Mouse (Mus musculus): ENCODE measurements around the gene Sesn3. TPM values are rescaled to one million over a fixed set of nuclear protein-coding genes. Genes with fewer than 3 reads are reported as not detected.
A peak's percentile ranks its signal among the peaks of the same experiment; 100 is the strongest.
"Not testable (repeated sequence)": the region's sequence is repeated elsewhere in the genome, so short reads cannot be mapped to it uniquely, and the experiment has no call there.

Gene Sesn3
- polyA plus RNA-seq, 1 experiment from 2014 or later = 6.0 TPM

GRCm38 (mm10) chr9:14342041-14342668, 67.3 kb downstream of the Sesn3 start:
- Histone ChIP-seq H3K27ac (ENCODE audit: low read length) (no peak overlapping the region), H3K4me3 (ENCODE audit: low read depth, low read length) (no peak overlapping the region), H3K4me1 (ENCODE audit: insufficient read depth, low read depth, low read length) (peaks cover 3% of the 10 kb centered on the region; the same call in 1 of the 2 replicates), H3K9me3 (ENCODE audit: low read length) (no peaks in the 10 kb centered on the region), H3K27me3 (replicated peaks; ENCODE audit: insufficient read depth, low read length) (no peaks in the 10 kb centered on the region), H3K36me3 (ENCODE audit: insufficient read depth, low read length) (no peaks in the 10 kb centered on the region), H3K4me2 (replicated peaks; ENCODE audit: low read depth, low read length) (no peak overlapping the region), H3K9ac (replicated peaks; ENCODE audit: low read depth) (no peak overlapping the region)
- WGBS = 57% methylated on average over 4 of the region's 4 CpGs
- TF ChIP-seq CTCF (IDR thresholded peaks at IDR 0.05) (peak; percentile 94), EP300 (IDR thresholded peaks at IDR 0.05) (no peak)
- ATAC-seq (peak; percentile 50; the same call in 1 of the 2 replicates), DNase-seq (ENCODE audit: low spot score) (peak; percentile 62)

DNA sequence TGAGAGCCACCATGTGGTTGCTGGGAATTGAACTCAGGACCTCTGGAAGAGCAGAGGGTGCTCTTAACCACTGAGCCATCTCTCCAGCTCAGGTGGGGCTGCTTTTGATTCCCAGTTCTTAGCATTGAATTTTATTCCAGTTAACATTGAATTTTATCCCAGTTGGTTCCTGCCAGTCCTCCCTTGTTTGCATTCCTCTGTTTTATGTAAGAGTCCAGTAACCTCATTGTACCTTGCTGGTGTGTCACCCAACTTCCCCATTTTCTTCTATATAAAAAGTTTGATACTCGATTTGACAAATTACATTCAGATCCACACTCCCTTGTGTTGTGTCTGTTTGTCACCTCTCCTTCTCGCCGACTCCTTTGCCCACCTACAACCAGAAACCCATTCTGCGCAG, 71.0 kb downstream of the Sesn3 start:
- not testable (repeated sequence) for H3K4me2 ChIP-seq (replicated peaks; ENCODE audit: low read depth, low read length); H3K4me1 ChIP-seq (ENCODE audit: insufficient read depth, low read depth, low read length); H3K36me3 ChIP-seq (ENCODE audit: insufficient read depth, low read length); H3K4me3 ChIP-seq (ENCODE audit: low read depth, low read length); H3K9me3 ChIP-seq (ENCODE audit: low read length); H3K27me3 ChIP-seq (replicated peaks; ENCODE audit: insufficient read depth, low read length); DNase-seq (ENCODE audit: low spot score); H3K9ac ChIP-seq (replicated peaks; ENCODE audit: low read depth); ATAC-seq; H3K27ac ChIP-seq (ENCODE audit: low read length)
- 88% methylated on average over 4 of the region's 4 CpGs for WGBS

- ATAC-seq (no peak), DNase-seq (ENCODE audit: low spot score) (peak; percentile 51)
- TF ChIP-seq EP300 (IDR thresholded peaks at IDR 0.05) (no peak), CTCF (IDR thresholded peaks at IDR 0.05) (peak; percentile 70)
- Histone ChIP-seq H3K4me1 (ENCODE audit: insufficient read depth, low read depth, low read length) (no peaks in the 10 kb centered on the region), H3K9ac (replicated peaks; ENCODE audit: low read depth) (no peak overlapping the region), H3K4me2 (replicated peaks; ENCODE audit: low read depth, low read length) (no peak overlapping the region), H3K9me3 (ENCODE audit: low read length) (no peaks in the 10 kb centered on the region), H3K36me3 (ENCODE audit: insufficient read depth, low read length) (no peaks in the 10 kb centered on the region), H3K4me3 (ENCODE audit: low read depth, low read length) (no peak overlapping the region), H3K27me3 (replicated peaks; ENCODE audit: insufficient read depth, low read length) (no peaks in the 10 kb centered on the region), H3K27ac (ENCODE audit: low read length) (no peak overlapping the region)
- 56% methylated on average over 4 of the region's 4 CpGs for WGBS
Observed at GRCm38 (mm10) chr9:14348416-14348815, 73.5 kb downstream of the Sesn3 start.

DNA sequence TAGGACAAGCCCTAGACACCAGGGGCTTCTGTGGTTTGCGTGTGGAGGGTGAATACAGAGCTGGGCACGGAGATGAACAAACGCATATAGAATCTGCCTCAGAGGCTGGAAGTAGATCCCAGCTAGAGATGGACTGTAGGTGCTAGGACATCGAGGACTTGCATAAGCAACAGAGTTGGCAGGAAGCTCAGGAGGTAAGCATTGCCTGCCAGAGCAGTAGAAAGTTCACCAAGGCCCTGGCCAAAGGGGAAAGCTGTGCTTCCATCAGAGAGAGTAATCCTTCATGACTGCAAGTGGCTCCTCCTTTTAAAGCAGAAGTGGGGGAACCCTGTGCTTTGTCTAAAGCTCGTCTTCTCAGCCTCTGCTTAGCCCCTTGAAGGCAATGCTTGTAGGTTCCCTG, 74.5 kb downstream of the Sesn3 start:
- no peak for TF ChIP-seq EP300 (IDR thresholded peaks at IDR 0.05)
- no peak overlapping the region for H3K27ac ChIP-seq (ENCODE audit: low read length)
- no peaks in the 10 kb centered on the region for H3K36me3 ChIP-seq (ENCODE audit: insufficient read depth, low read length)
- 68% methylated on average over 5 of the region's 5 CpGs for WGBS
- H3K9me3 ChIP-seq (ENCODE audit: low read length) = no peaks in the 10 kb centered on the region
- DNase-seq (ENCODE audit: low spot score) (no peak), ATAC-seq (no peak)
- no peak overlapping the region for H3K9ac ChIP-seq (replicated peaks; ENCODE audit: low read depth)
- H3K4me2 ChIP-seq (replicated peaks; ENCODE audit: low read depth, low read length) = no peak overlapping the region
- no peak overlapping the region for H3K4me3 ChIP-seq (ENCODE audit: low read depth, low read length)
- H3K4me1 ChIP-seq (ENCODE audit: insufficient read depth, low read depth, low read length) = no peaks in the 10 kb centered on the region
- no peaks in the 10 kb centered on the region for H3K27me3 ChIP-seq (replicated peaks; ENCODE audit: insufficient read depth, low read length)

GRCm38 (mm10) chr9:14350787-14351186, 75.9 kb downstream of the Sesn3 start:
- no peaks in the 10 kb centered on the region for H3K36me3 ChIP-seq (ENCODE audit: insufficient read depth, low read length)
- 65% methylated on average over 2 of the region's 2 CpGs for WGBS
- no peak; the same call in 1 of the 2 replicates for ATAC-seq

GRCm38 (mm10) chr9:14352337-14352736, 77.5 kb downstream of the Sesn3 start:
- no peak for TF ChIP-seq EP300 (IDR thresholded peaks at IDR 0.05)
- no peak for TF ChIP-seq CTCF (IDR thresholded peaks at IDR 0.05)
- DNase-seq (ENCODE audit: low spot score) (no peak), ATAC-seq (no peak)
- no peak overlapping the region for H3K9ac ChIP-seq (replicated peaks; ENCODE audit: low read depth)
- H3K4me3 ChIP-seq (ENCODE audit: low read depth, low read length) = no peak overlapping the region
- no peaks in the 10 kb centered on the region for H3K9me3 ChIP-seq (ENCODE audit: low read length)
- H3K27ac ChIP-seq (ENCODE audit: low read length) = no peak overlapping the region
- H3K36me3 ChIP-seq (ENCODE audit: insufficient read depth, low read length) = no peaks in the 10 kb centered on the region
- 77% methylated on average over 1 of the region's 1 CpGs for WGBS
- H3K27me3 ChIP-seq (replicated peaks; ENCODE audit: insufficient read depth, low read length) = no peaks in the 10 kb centered on the region
- H3K4me1 ChIP-seq (ENCODE audit: insufficient read depth, low read depth, low read length) = no peaks in the 10 kb centered on the region
- H3K4me2 ChIP-seq (replicated peaks; ENCODE audit: low read depth, low read length) = no peak overlapping the region

More at GRCm38 (mm10) chr9:14350787-14351186, 75.9 kb downstream of the Sesn3 start:
- H3K27ac ChIP-seq (ENCODE audit: low read length) = no peak overlapping the region
- H3K9me3 ChIP-seq (ENCODE audit: low read length) = no peaks in the 10 kb centered on the region
- H3K4me2 ChIP-seq (replicated peaks; ENCODE audit: low read depth, low read length) = no peak overlapping the region
- DNase-seq (ENCODE audit: low spot score) = no peak
- H3K4me1 ChIP-seq (ENCODE audit: insufficient read depth, low read depth, low read length) = no peaks in the 10 kb centered on the region
- TF ChIP-seq CTCF (IDR thresholded peaks at IDR 0.05) = no peak
- no peak overlapping the region for H3K9ac ChIP-seq (replicated peaks; ENCODE audit: low read depth)
- H3K4me3 ChIP-seq (ENCODE audit: low read depth, low read length) = no peak overlapping the region
- no peaks in the 10 kb centered on the region for H3K27me3 ChIP-seq (replicated peaks; ENCODE audit: insufficient read depth, low read length)

DNA sequence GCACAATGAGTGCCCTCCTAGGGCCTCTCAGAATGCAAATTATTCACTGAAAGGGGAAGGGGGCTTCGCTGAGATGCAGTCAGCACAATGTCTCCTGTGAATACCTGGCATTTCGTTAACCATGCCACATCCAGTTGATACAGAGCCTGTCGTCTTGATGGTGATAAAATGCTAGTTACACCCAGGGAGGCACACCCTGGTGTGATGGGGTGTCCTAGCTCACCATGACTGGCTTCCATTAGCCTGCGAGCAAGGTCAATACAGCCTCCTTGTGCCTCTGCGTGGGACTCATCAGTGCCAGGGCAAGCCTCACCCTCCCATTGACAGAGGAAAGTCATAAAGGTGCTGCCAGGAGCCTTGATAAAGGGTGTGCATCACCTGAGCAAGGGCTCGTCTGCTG, 80.0 kb downstream of the Sesn3 start:
- Histone ChIP-seq H3K4me3 (ENCODE audit: low read depth, low read length) (no peak overlapping the region), H3K9ac (replicated peaks; ENCODE audit: low read depth) (no peak overlapping the region), H3K4me2 (replicated peaks; ENCODE audit: low read depth, low read length) (no peak overlapping the region), H3K9me3 (ENCODE audit: low read length) (no peaks in the 10 kb centered on the region), H3K4me1 (ENCODE audit: insufficient read depth, low read depth, low read length) (no peaks in the 10 kb centered on the region), H3K27ac (ENCODE audit: low read length) (no peak overlapping the region), H3K36me3 (ENCODE audit: insufficient read depth, low read length) (no peaks in the 10 kb centered on the region), H3K27me3 (replicated peaks; ENCODE audit: insufficient read depth, low read length) (no peaks in the 10 kb centered on the region)
- 84% methylated on average over 6 of the region's 6 CpGs for WGBS
- ATAC-seq (no peak), DNase-seq (ENCODE audit: low spot score) (no peak)
- no peak for TF ChIP-seq EP300 (IDR thresholded peaks at IDR 0.05)
- TF ChIP-seq CTCF (IDR thresholded peaks at IDR 0.05) = no peak

Data from lung, postnatal 0 days (tissue).